Mouse (Mus musculus): ENCODE results near the gene Eml5.

DNA sequence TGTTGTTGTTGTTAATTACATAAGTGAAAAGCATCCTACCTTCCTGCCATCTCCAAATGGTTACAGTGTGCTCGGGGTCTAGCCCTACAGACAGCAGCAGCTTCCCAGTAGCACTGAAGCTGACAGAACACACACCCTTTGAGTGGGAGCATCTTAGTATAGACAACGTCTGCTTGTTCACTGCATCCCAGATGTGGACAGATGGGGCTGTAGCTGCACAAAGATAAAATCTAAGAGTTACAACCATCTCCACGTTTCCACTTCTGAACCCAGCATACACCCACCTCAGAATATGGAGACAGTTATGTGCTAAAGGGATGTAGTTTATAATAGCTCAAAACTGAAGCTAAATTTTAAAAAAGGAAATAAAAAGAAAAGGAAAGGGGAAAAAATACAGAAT, 99.0 kb downstream of the Eml5 start:
- TF ChIP-seq EP300 (IDR thresholded peaks at IDR 0.05; ENCODE audit: insufficient read depth, low read depth, low read length) (no peak), CTCF (IDR thresholded peaks at IDR 0.05; ENCODE audit: low read depth, low read length) (no peak), POLR2A (IDR thresholded peaks at IDR 0.05; ENCODE audit: insufficient read depth, low read length) (no peak)

All from ES-Bruce4 (cell line).